9 mouse cellular contexts compared by ENCODE assay signal in genomic region chr11:112781994-112782356, GRCm38 (mm10). TPM values are rescaled to one million over a fixed set of nuclear protein-coding genes. Genes with fewer than 3 reads are reported as not detected.
DNase-seq lines count a peak whose midpoint lies in the region; ATAC-seq and TF ChIP-seq lines count a peak whose summit lies in the region.
"Had no signal": no experiment of that assay in that cellular context is flagged by ENCODE, and none has a peak within 500 bp of the region (broad histone marks: within the 10 kb centered on the region; RNA-seq: fewer than 3 reads in every experiment).

Sox9 (plus strand) TSS chr11:112782224.

- H3K4me2 ChIP-seq in embryonic facial prominence, embryonic 11.5 days (ENCODE audit: low read depth, low read length), result peak within 1 kb of the TSS; percentile 96
- H3K4me2 ChIP-seq in midbrain, embryonic 15.5 days, result peak within 1 kb of the TSS; percentile 98

- H3K27ac ChIP-seq in spleen, adult 2 months (ENCODE audit: insufficient read depth, low read length), result no peak within 1 kb of the TSS
- H3K27ac ChIP-seq in embryonic facial prominence, embryonic 11.5 days (replicated peaks; ENCODE audit: low read depth, low read length), result peak within 1 kb of the TSS; percentile 70
- peak within 1 kb of the TSS; percentile 93 for H3K27ac ChIP-seq in limb, embryonic 10.5 days
- peak within 1 kb of the TSS; percentile 77 for H3K27ac ChIP-seq in midbrain, embryonic 15.5 days

- no peak for TF ChIP-seq CTCF in spleen, adult 2 months (IDR thresholded peaks at IDR 0.05; ENCODE audit: extremely low read depth, insufficient read depth, insufficient read length, insufficient replicate concordance)

- no peak for DNase-seq in spleen, adult 2 months (ENCODE audit: low read depth in 1 of 2, low spot score in 2 of 2)
- no peak for DNase-seq in spleen, postnatal 14 days (ENCODE audit: low spot score in 2 of 2)
- DNase-seq in embryonic facial prominence, embryonic 11.5 days (ENCODE audit: low spot score), result peak; percentile 97
- DNase-seq in heart, adult 18-20 months, result peak; percentile 87 to 90
- DNase-seq in kidney, adult 18-20 months, result peak; percentile 51
- DNase-seq in limb, embryonic 10.5 days (ENCODE audit: low spot score), result peak; percentile 87
- peak; percentile 85 for DNase-seq in testis, postnatal 10 days (ENCODE audit: low spot score)

- no peaks in the 10 kb centered on the region for H3K9me3 ChIP-seq in embryonic facial prominence, embryonic 11.5 days (replicated peaks; ENCODE audit: control insufficient read depth, low read length)
- no peaks in the 10 kb centered on the region for H3K9me3 ChIP-seq in limb, embryonic 10.5 days (replicated peaks)
- no peaks in the 10 kb centered on the region for H3K9me3 ChIP-seq in midbrain, embryonic 15.5 days

- TF ChIP-seq POLR2A in spleen, adult 2 months (IDR thresholded peaks at IDR 0.05; ENCODE audit: low read depth, low read length), result no peak

- H3K9ac ChIP-seq in embryonic facial prominence, embryonic 11.5 days (replicated peaks; ENCODE audit: low read length), result peak within 1 kb of the TSS; percentile 85
- H3K9ac ChIP-seq in midbrain, embryonic 15.5 days, result peak within 1 kb of the TSS; percentile 62

- ATAC-seq in embryonic facial prominence, embryonic 11.5 days (replicated peaks; ENCODE audit: insufficient number of reproducible peaks, low FRiP score, low TSS enrichment, low read depth), result peak; percentile 83
- peak; percentile 90 for ATAC-seq in midbrain, embryonic 15.5 days (replicated peaks)

- H3K36me3 ChIP-seq in spleen, adult 2 months (ENCODE audit: control insufficient read depth, insufficient read depth, low read length), result no peaks in the 10 kb centered on the region
- no peaks in the 10 kb centered on the region for H3K36me3 ChIP-seq in embryonic facial prominence, embryonic 11.5 days (replicated peaks; ENCODE audit: control insufficient read depth, insufficient read depth, low read depth, low read length)
- H3K36me3 ChIP-seq in limb, embryonic 10.5 days, result peaks cover 21% of the 10 kb centered on the region
- no peaks in the 10 kb centered on the region for H3K36me3 ChIP-seq in midbrain, embryonic 15.5 days (replicated peaks)

- peak within 1 kb of the TSS; percentile 22; the same call in 1 of the 2 replicates for H3K4me3 ChIP-seq in spleen, adult 2 months (ENCODE audit: extremely low read depth, insufficient read depth, insufficient read length)
- peak within 1 kb of the TSS; percentile 79 for H3K4me3 ChIP-seq in embryonic facial prominence, embryonic 11.5 days (ENCODE audit: low read depth, low read length)
- peak within 1 kb of the TSS; percentile 78 for H3K4me3 ChIP-seq in limb, embryonic 10.5 days
- peak within 1 kb of the TSS; percentile 57 for H3K4me3 ChIP-seq in midbrain, embryonic 15.5 days

- H3K4me1 ChIP-seq in spleen, adult 2 months (ENCODE audit: control insufficient read depth, insufficient read depth, insufficient read length), result peaks cover 2% of the 10 kb centered on the region; the same call in 1 of the 2 replicates
- H3K4me1 ChIP-seq in embryonic facial prominence, embryonic 11.5 days (ENCODE audit: control insufficient read depth, insufficient read depth, low read length), result peaks cover 4% of the 10 kb centered on the region
- peaks cover 86% of the 10 kb centered on the region for H3K4me1 ChIP-seq in limb, embryonic 10.5 days
- H3K4me1 ChIP-seq in midbrain, embryonic 15.5 days, result peaks cover 51% of the 10 kb centered on the region

- H3K27me3 ChIP-seq in spleen, adult 2 months (ENCODE audit: control insufficient read depth, insufficient read depth, low read length), result peaks cover 16% of the 10 kb centered on the region
- no peaks in the 10 kb centered on the region; the same call in 1 of the 2 replicates for H3K27me3 ChIP-seq in embryonic facial prominence, embryonic 11.5 days (ENCODE audit: control insufficient read depth, insufficient read depth, low read length)
- H3K27me3 ChIP-seq in limb, embryonic 10.5 days (ENCODE audit: low read depth, poor library complexity, severe bottlenecking), result peaks cover 38% of the 10 kb centered on the region
- peaks cover 14% of the 10 kb centered on the region; the same call in 1 of the 2 replicates for H3K27me3 ChIP-seq in midbrain, embryonic 15.5 days (replicated peaks)
- H3K27me3 ChIP-seq: CH12.LX had no signal

- WGBS in spleen, adult 2 months, result 3% methylated on average over 15 of the region's 15 CpGs
- under 1% methylated on average over 15 of the region's 15 CpGs for WGBS in embryonic facial prominence, embryonic 11.5 days
- WGBS in limb, embryonic 10.5 days, result under 1% methylated on average over 15 of the region's 15 CpGs
- 0% methylated on average over 15 of the region's 15 CpGs for WGBS in midbrain, embryonic 15.5 days

RNA-seq across cellular contexts. Expression of gene Sox9, which starts in this region (rescaled TPM):
- polyA plus RNA-seq in spleen, adult 2 months (2012; rRNA removed), result 0.57 and 1.0 TPM in 2 replicates
- 91.9 and 93.0 TPM in 2 replicates for polyA plus RNA-seq in embryonic facial prominence, embryonic 11.5 days (2014; fragmentation: Nextera tagmentation; extraction: Ambion mirVana)
- total RNA-seq in heart, adult 18-20 months (2021), result 1 to 10 TPM; 1.0 to 1.2 TPM
- 85.1 and 169 TPM in 2 replicates for polyA plus RNA-seq in limb, embryonic 10.5 days (2016; fragmentation: Nextera tagmentation; extraction: Ambion mirVana)
- polyA plus RNA-seq in midbrain, embryonic 15.5 days (2015; fragmentation: Nextera tagmentation; extraction: Ambion mirVana), result 43.0 and 49.3 TPM in 2 replicates
- total RNA-seq: CH12.LX had no signal

Comparison
In these comparisons a context has a peak if more than half of its experiments do, and no peak if none do; other contexts are left out.
1. RNA of gene Sox9 (polyA plus RNA-seq): 85.1 to 169 TPM in limb, embryonic 10.5 days, 91.9 to 93.0 TPM in embryonic facial prominence, embryonic 11.5 days and 43.0 to 49.3 TPM in midbrain, embryonic 15.5 days; 0.57 to 1.0 TPM in spleen, adult 2 months; every median in the first group is over 10 times any median in the second.
2. DNase-seq: peak in embryonic facial prominence, embryonic 11.5 days (single experiment), heart, adult 18-20 months (2 of 2), kidney, adult 18-20 months (single experiment), limb, embryonic 10.5 days (single experiment) and testis, postnatal 10 days (single experiment); none in spleen, adult 2 months (0 of 2) and spleen, postnatal 14 days (0 of 2).
3. H3K4me3 ChIP-seq: peak in every context shown above with its lines; median percentile 79 in embryonic facial prominence, embryonic 11.5 days; 78 in limb, embryonic 10.5 days; 57 in midbrain, embryonic 15.5 days; 22 in spleen, adult 2 months.